Mouse (Mus musculus) spleen, postnatal 14 days (tissue): ENCODE data around the gene Naa35.

Experiments used
- DNase-seq, 2 experiments: peaks; one replicate each; pipeline ENCODE4 v3.0.0; 2021 to 2022; ENCODE audit warnings: low spot score in 2 of 2

Gene Naa35

GRCm38 (mm10) chr13:59639368-59640177, 54.5 kb downstream of the Naa35 start:
- no peak for DNase-seq

- no peak for DNase-seq
These were observed 55.0 kb downstream of the Naa35 start for GRCm38 (mm10) chr13:59640178-59640440.

- DNase-seq, result no peak
These were observed 57.8 kb downstream of the Naa35 start for GRCm38 (mm10) chr13:59642818-59643217.

GRCm38 (mm10) chr13:59645491-59645890, 60.4 kb downstream of the Naa35 start:
- no peak for DNase-seq

GRCm38 (mm10) chr13:59646674-59647244, 61.7 kb downstream of the Naa35 start:
- DNase-seq, result no peak

DNA sequence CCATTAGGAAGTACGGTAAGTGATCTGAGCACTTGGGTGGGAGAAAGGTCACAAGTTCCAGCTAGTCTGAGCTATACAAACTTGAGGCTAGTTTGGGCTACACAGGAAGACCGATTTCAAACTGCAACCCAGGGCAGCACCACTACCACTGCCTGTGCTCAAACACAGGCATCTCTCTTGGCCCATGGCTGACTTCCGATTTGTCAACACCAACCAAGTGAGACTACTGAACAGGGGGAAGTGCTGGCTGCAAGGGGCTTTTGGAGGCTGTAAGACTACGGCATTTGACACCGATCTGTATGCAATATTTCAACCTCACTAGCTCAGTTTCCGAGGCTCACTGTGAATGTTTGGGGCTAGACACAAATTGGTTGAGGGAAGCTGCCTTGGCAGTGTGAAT, 62.4 kb downstream of the Naa35 start:
- DNase-seq, result no peak

DNA sequence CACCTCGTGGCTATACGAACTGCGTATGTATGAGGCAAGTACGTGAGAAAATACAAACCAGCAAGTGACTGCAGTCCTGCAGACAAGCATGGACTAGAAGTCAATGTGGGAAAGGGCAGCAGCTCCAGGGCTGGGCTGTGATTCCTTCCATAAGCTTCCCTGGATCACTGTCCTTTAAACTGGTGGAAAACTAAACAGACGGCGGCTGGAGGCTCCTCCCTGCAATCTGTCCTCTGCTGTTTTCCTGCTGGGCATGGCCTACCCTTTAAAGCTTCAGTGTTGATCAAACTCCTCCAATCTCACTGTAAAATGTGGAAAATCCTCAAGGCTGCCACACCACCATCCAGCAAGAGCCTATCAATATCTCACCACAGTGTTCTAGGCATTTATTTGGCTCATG, 63.5 kb downstream of the Naa35 start:
- DNase-seq, result no peak

GRCm38 (mm10) chr13:59649781-59650180, 64.7 kb downstream of the Naa35 start:
- no peak for DNase-seq

- DNase-seq, result no peak
These were observed 67.6 kb downstream of the Naa35 start for GRCm38 (mm10) chr13:59652651-59653050.

GRCm38 (mm10) chr13:59653136-59653535, 68.1 kb downstream of the Naa35 start:
- DNase-seq, result no peak

DNA sequence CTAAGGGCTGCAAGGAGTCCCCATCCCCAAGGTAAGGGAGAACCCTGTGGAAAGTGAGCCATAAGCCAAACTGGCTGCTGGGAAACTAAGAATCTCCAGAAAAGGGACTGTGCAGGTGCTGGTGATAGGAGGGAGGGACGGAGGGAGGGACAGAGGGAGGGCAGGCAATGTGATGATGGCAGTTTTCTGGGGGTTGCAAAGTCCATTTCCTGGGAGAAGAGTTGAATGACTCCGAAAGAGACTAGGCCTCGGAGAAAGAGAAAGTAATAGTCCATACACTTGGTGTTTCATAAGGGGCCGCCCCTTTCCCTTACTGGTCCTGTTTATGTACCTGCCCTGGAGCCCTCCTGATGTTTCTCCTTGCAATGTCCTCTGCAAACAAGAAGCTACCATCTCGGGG, 69.4 kb downstream of the Naa35 start:
- DNase-seq, result no peak

- no peak for DNase-seq
These were observed 70.8 kb downstream of the Naa35 start for GRCm38 (mm10) chr13:59655718-59656315.

DNA sequence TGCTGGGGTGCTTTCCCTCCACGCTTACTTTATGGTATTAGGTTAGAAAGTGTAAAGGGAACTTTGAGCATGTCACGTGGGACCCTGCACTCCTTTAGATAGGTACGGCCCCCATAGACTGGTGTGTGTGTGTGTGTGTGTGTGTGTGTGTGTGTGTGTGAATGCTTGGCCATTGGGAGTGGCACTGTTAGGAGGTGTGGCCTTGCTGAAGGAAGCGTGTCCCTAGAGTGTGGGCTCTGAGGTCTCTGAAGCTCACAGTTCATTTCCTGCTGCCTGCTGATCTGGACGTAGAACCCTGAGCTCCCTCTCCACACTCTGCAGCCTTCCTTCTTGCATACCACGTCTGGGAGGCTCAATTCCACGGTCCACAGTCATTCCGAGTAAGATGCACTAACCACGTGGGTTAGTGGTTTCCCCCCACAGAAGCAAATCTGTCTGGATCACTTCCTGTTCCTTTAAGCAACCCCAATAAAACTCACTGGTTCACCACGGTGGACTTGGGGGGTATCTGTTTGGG, 71.3 kb downstream of the Naa35 start:
- DNase-seq, result no peak

DNA sequence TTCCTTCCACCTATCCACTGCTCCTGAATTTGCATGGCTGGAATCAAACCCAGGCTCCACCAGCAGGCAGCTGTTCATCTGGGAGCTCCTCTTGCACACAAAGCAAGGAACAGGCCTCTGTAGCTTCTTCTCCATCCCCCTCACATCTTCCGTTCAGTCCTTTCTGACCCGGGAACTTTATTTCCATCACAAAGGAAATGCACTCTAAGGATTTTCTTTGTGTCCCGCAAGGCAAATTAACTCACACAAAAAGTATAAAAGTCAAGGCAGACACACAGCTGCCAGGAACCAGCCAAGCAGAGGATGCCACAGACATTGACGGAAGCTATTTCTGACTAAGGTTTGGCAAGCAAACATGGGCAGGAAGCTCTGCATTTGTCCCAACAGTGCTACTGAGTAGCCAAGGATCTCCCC, 71.9 kb downstream of the Naa35 start:
- DNase-seq, result no peak

DNA sequence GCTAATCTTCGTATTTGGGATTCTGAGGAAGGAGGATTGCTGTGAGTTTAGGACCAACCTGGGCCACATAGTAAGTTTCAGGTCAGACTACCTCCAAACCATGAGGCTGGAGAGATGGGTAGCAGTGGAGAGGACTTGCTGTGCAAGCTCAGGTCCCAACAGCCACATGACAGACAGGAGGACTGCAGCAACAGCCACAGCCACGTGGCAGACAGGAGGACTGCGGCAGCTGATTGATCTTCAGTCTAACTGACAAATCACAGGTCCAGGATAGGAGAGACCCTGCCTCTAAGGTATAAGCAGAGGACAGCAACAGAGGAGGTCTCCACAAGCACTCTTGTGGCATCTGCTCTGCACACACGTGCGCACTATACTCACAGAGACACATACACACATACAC, 72.7 kb downstream of the Naa35 start:
- DNase-seq, result no peak

DNA sequence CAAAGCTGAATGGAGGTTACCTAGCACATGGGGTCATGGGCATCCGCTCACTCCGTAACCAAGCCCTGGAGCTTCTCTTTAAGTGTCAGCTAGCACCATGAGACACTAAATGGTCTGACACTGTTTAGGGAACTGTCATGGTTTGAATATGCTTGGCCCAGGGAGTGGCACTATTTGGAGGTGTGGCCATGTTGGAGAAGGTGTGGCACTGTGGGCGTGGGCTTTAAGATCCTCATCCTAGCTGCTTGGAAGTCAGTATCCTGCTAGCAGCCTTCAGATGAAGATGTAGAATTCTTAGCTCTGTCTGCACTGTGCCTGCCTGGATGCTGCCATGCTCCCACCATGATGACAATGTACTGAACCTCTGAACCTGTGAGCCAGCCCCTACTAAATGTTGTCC, 75.3 kb downstream of the Naa35 start:
- no peak for DNase-seq

DNA sequence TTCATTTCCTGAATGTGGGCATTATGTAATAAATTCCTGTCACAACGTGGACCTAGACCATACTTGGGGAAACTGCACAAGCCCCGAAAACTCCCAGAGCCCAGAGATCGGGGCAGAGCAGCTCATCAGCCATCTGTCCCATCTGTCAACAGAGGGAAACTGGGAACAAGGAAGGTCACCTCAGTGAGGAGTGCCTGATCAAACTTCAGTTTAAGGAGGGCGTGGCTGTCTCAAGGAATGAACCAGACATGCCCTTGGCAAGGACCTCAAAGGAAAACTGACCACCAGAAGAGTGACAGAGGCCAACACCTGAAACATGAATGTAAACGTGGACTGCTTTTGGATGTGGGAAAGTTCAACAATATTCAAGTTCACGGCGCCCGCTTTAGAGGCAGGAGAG, 76.3 kb downstream of the Naa35 start:
- no peak for DNase-seq

GRCm38 (mm10) chr13:59661966-59662365, 76.9 kb downstream of the Naa35 start:
- DNase-seq, result no peak

- DNase-seq, result no peak
These were observed 79.1 kb downstream of the Naa35 start for GRCm38 (mm10) chr13:59663939-59664712.

GRCm38 (mm10) chr13:59667763-59668162, 82.7 kb downstream of the Naa35 start:
- DNase-seq, result no peak

GRCm38 (mm10) chr13:59668501-59669093, 83.5 kb downstream of the Naa35 start:
- peak; percentile 40 to 49 for DNase-seq

DNA sequence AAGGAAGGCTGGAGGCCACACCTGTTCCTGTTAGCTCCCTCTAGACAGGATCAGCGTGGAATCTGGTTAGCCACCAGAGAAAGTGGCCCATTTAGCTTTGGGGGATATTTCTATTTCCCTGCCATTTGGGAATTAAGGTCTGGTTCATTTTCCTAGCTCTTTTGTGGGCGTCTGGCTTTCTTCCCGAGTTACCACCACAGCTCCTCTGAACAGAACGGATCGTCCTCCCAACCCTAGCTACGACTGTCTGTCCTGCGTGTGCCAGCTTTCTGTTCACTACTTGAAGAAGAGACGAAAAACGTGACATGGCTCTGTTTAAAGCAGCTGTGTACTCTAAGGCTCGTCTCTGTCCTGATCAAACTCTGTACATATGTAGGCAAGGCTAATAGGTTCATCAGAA, 84.9 kb downstream of the Naa35 start:
- no peak for DNase-seq
